Mouse (Mus musculus) right cerebral cortex, postnatal 4 days (tissue): ENCODE results near the gene Tub.

Experiments
- DNase-seq: peaks from one replicate; pipeline ENCODE4 v3.0.0-alpha.2; 2022

Gene Tub

DNA sequence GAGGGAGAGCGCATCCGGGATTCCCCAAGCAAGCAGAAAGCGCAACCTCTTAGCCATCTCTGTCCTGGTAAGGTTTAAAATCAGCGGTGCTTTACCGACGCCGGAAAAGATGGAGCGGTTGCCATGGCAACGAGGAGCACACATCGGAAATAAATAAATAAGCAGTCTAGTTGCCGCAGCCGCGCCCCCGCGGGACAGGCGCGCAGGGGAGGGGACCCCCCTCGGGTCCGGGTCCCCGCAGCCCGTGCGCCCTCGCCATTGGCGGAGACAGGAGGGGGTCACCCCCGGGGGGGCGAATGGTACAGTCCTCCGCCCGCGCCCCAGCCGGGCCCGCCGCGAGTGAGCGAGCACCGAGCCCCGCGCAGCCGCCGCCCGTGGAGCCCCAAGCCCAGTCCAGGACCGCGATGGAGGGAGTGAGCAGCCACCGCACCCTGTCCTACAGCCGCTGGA, at the start of gene Tub:
Gene Tub (plus strand): TSS at position 27 of the 450 bp plus-strand sequence.
- peak; percentile 86 for DNase-seq

- no peak for DNase-seq
Observed at GRCm38 (mm10) chr7:108903969-108904368, 46.2 kb upstream of the Tub start.

- DNase-seq: no peak
Observed at GRCm38 (mm10) chr7:108927043-108927442, 23.1 kb upstream of the Tub start.

- DNase-seq: no peak
Observed at GRCm38 (mm10) chr7:108928280-108929188, 21.6 kb upstream of the Tub start.

DNA sequence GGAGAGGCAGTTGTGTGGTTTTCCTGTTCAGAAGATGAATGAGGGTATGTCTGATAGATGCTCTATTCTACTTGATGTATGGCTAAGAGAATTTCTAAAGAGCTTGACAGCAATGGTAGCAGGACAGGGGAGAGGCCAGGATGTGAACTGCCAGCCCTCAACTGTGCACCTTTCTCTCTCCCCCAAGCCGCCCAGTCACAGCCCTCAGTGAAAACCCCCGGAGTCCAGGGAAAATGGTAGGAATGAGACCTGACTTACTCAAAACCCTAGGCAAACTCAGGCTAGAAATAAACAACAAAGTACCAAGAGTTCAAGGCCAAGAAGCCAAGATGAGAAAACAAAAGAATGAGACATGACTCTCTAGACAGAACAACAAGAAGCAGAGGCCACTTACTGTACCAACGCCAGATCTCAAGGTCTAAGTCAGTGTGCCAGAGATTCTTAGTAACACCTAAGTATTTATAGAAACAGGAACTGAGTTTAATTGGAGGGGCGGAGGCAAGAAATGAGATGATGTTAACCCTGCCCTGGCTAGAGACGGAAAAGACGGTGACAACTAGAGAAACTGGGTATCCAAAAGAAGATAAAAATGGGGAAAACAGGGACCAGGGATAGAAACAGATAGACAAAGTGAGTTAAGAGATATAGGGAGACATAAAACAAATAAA, 20.3 kb upstream of the Tub start, which contains the start of gene Nlrp10:
Gene Nlrp10 (minus strand): TSS at position 453 of the 668 bp plus-strand sequence.
- no peak for DNase-seq

DNA sequence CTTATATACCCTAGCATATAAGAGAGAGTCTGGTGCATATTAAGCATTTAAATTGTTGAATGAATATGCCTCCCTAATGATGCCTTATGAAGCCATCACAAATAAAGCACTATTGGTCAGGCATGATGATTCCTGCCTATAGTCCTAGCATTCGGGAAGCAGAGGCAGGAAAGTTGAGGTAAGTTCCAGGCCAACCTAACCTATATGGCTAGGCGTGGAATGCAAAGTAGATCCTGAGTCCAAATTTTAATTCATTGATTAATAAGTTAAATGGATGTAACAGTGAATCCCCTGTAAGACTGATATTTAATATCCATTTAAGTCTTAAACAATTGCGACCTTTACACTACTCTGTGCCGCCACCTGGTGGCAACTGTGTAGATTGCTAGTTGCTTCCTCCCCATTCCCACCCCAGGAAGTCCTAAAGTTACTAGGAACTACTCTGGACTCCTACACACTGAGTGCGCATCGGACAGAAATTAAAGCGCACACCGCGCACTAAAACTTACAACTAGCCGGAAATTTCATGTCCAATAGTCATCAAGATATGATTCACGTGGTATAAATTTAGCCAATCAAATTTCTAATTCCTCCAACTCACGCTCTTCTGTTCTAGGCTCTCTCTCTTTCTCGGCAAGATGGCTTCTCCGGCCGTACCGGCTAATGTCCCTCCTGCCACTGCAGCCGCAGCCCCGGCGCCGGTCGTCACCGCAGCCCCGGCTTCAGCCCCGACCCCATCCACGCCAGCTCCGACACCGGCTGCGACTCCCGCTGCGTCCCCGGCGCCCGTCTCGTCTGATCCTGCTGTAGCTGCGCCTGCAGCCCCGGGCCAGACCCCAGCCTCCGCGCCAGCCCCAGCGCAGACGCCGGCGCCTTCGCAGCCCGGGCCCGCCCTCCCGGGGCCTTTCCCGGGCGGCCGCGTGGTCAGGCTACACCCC, 16.1 kb upstream of the Tub start, which contains the start of gene Eif3f:
Gene Eif3f (plus strand): TSS at position 624 of the 938 bp plus-strand sequence.
- peak; percentile 91 for DNase-seq

DNA sequence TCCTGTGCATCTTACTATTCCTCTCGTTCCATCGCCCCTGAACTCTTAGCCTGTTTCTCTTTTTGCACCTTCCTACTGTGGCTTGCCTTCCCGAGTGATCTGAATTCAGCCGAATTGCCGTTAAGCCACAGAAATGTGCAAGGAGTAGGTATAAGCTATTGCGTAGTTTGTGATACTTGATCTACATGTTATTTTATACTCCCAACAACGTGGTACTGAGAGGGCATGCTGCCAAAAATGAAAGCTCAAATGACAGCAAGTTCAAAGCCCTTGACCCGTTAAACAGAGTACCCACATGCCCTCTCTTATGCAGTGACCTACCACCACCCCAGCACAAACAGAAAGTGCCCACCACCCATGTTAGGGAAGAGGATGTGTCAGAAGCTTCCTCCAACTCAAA, 15.3 kb upstream of the Tub start:
- no peak for DNase-seq

- no peak for DNase-seq
Observed at GRCm38 (mm10) chr7:108935411-108935810, 14.7 kb upstream of the Tub start.

GRCm38 (mm10) chr7:108936591-108936990, 13.5 kb upstream of the Tub start:
- no peak for DNase-seq

GRCm38 (mm10) chr7:108941466-108941865, 8.7 kb upstream of the Tub start:
- no peak for DNase-seq

- peak; percentile 33 for DNase-seq
Observed at GRCm38 (mm10) chr7:108944002-108944401, 6.1 kb upstream of the Tub start.

DNA sequence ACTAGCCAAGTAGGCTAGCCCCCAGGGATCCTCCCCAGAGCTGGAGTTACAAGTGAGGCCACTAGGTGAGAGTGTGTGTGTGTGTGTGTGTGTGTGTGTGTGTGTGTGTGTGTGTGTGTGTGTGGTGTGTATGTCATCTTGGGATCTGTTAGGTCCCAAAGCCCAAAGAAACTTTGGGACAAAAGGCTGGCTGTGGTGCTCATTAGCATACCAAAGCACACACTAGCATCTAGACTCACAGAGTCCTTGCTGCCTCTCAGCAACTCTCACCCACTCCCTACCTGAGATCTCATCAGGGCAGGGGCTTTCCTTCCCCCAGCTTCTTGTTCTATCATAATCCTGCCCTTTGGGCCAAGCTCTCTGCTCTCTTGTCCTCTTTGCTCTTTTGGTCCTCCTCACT, 1.5 kb upstream of the Tub start:
- DNase-seq: no peak

GRCm38 (mm10) chr7:108949301-108949700, 837 bp upstream of the Tub start:
- DNase-seq: no peak

- peak; percentile 72 for DNase-seq
Observed at GRCm38 (mm10) chr7:108950762-108951331, 709 bp downstream of the Tub start.

- DNase-seq: no peak
Observed at GRCm38 (mm10) chr7:108952801-108953200, 2.7 kb downstream of the Tub start.

- peak; percentile 55 for DNase-seq
Observed at GRCm38 (mm10) chr7:108954185-108954584, 4.0 kb downstream of the Tub start.

- no peak for DNase-seq
Observed at GRCm38 (mm10) chr7:108957734-108958133, 7.6 kb downstream of the Tub start.

GRCm38 (mm10) chr7:108965968-108966367, 15.8 kb downstream of the Tub start:
- DNase-seq: no peak

DNA sequence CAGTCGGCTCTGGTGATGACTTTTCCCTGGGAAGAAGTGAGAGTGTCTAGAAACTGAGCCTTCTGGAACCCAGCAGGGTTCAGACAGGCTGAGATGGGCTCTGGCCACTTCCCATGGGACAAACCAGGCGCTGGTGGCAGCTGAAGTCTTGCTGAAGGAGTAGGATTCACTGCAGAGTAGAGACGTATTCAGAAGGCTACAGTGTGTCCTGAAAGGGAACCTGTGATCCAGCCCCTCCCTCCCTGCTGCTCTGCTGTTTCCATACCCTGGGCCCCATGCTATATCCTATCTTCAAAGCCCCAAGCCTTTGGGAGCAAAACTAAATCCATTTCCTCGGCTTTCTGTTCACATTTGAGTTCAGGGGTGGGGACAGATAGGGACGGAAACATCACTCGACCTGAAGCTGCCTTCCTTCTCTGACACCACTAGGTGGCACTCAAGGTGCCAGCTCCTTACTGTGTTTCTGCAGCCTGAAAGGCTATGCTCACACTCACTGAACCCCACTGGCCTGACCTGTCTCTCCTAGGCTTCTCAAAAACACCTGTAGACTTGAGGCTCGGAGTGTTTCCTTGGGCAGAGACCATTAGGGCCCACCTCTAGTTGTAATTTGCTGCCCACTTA, 16.7 kb downstream of the Tub start:
- peak; percentile 46 for DNase-seq

GRCm38 (mm10) chr7:108968201-108968600, 18.1 kb downstream of the Tub start:
- no peak for DNase-seq

GRCm38 (mm10) chr7:108972273-108972672, 22.1 kb downstream of the Tub start:
- peak; percentile 53 for DNase-seq
